Mouse (Mus musculus) ES-Bruce4 (cell line): ENCODE measurements around the gene Rgs10. TPM values are rescaled to one million over a fixed set of nuclear protein-coding genes. Genes with fewer than 3 reads are reported as not detected.

ENCODE experiments used
- H3K27ac ChIP-seq: 2 replicates; pipeline ENCODE4 v1.5.1; 2012; ENCODE audit warnings: low read length, inconsistent platforms; ENCODE audit not compliant: insufficient read depth
- H3K27me3 ChIP-seq: 2 replicates; pipeline ENCODE4 v1.6.1; 2012; ENCODE audit warnings: mild to moderate bottlenecking, low read length, inconsistent platforms; ENCODE audit not compliant: control insufficient read depth, poor library complexity, insufficient read depth, severe bottlenecking
- H3K36me3 ChIP-seq: 2 replicates; pipeline ENCODE4 v1.6.1; 2012; ENCODE audit warnings: inconsistent platforms, mild to moderate bottlenecking, low read length, moderate library complexity; ENCODE audit not compliant: control insufficient read depth, poor library complexity, insufficient read depth, severe bottlenecking
- H3K4me1 ChIP-seq: one replicate; pipeline ENCODE4 v1.8.1; 2011; ENCODE audit warnings: low read length; ENCODE audit not compliant: control insufficient read depth, insufficient read depth
- H3K4me3 ChIP-seq: 2 replicates; pipeline ENCODE4 v1.5.1; 2011; ENCODE audit warnings: low read depth, mild to moderate bottlenecking, low read length
- H3K9ac ChIP-seq: 2 replicates; pipeline ENCODE4 v1.6.1; 2012; ENCODE audit warnings: low read depth, mild to moderate bottlenecking, inconsistent platforms; ENCODE audit not compliant: poor library complexity, severe bottlenecking
- H3K9me3 ChIP-seq: replicated peaks from 2 replicates; pipeline ENCODE4 v1.6.1; 2012; ENCODE audit warnings: mild to moderate bottlenecking, low read length, inconsistent platforms; ENCODE audit not compliant: control insufficient read depth, poor library complexity, insufficient read depth, severe bottlenecking
- CTCF ChIP-seq: IDR thresholded peaks from one replicate; pipeline ENCODE4 v1.8.1; 2011; ENCODE audit warnings: low read depth, low read length
- EP300 ChIP-seq: IDR thresholded peaks from 2 replicates; pipeline ENCODE4 v1.6.1; 2011; ENCODE audit warnings: low read depth, low read length; ENCODE audit not compliant: insufficient read depth
- POLR2A ChIP-seq: IDR thresholded peaks from one replicate; pipeline ENCODE4 v1.8.1; 2011; ENCODE audit warnings: low read length; ENCODE audit not compliant: insufficient read depth
- polyA plus RNA-seq: library from polyadenylated mRNA; stranded (reverse); fragments of >200 nt; gene quantifications from 2 replicates; pipeline ENCODE4 v1.2.4, GENCODE M21; 2011; ENCODE audit warnings: low read depth; ENCODE audit not compliant: missing spikeins, insufficient read depth, insufficient read length

The Rgs10 gene
- polyA plus RNA-seq, 1 experiment, result 6.0 TPM

- no peak overlapping the region for H3K9ac ChIP-seq
- no peaks in the 10 kb centered on the region for H3K36me3 ChIP-seq
- H3K4me1 ChIP-seq, result no peaks in the 10 kb centered on the region
- no peak for TF ChIP-seq CTCF
- no peak for TF ChIP-seq POLR2A
- TF ChIP-seq EP300, result no peak
- no peaks in the 10 kb centered on the region for H3K9me3 ChIP-seq
- no peaks in the 10 kb centered on the region for H3K27me3 ChIP-seq
- no peak overlapping the region for H3K4me3 ChIP-seq
- no peak overlapping the region for H3K27ac ChIP-seq
These were observed 14.0 kb upstream of the Rgs10 start for GRCm38 (mm10) chr7:128432574-128432973.

- no peak overlapping the region for H3K27ac ChIP-seq
- no peak overlapping the region for H3K9ac ChIP-seq
- TF ChIP-seq POLR2A, result no peak
- TF ChIP-seq CTCF, result no peak
- no peak for TF ChIP-seq EP300
- H3K27me3 ChIP-seq, result peaks cover 12% of the 10 kb centered on the region; the same call in 1 of the 2 replicates
- no peaks in the 10 kb centered on the region for H3K9me3 ChIP-seq
- H3K36me3 ChIP-seq, result no peaks in the 10 kb centered on the region
- H3K4me3 ChIP-seq, result no peak overlapping the region
- no peaks in the 10 kb centered on the region for H3K4me1 ChIP-seq
These were observed 3.9 kb upstream of the Rgs10 start for GRCm38 (mm10) chr7:128422491-128422890.

- H3K9me3 ChIP-seq, result no peaks in the 10 kb centered on the region
- peaks cover 14% of the 10 kb centered on the region for H3K27me3 ChIP-seq
- H3K27ac ChIP-seq, result no peak overlapping the region
- H3K36me3 ChIP-seq, result no peaks in the 10 kb centered on the region
- no peak overlapping the region for H3K9ac ChIP-seq
- TF ChIP-seq POLR2A (no peak), CTCF (no peak), EP300 (no peak)
- no peak overlapping the region for H3K4me3 ChIP-seq
- H3K4me1 ChIP-seq, result no peaks in the 10 kb centered on the region
These were observed 3.1 kb upstream of the Rgs10 start for GRCm38 (mm10) chr7:128421701-128422100.

GRCm38 (mm10) chr7:128419690-128420089 is 1.1 kb upstream of the Rgs10 start:
- Histone ChIP-seq H3K27me3 (peaks cover 14% of the 10 kb centered on the region), H3K27ac (no peak overlapping the region), H3K9ac (no peak overlapping the region), H3K9me3 (no peaks in the 10 kb centered on the region), H3K4me1 (no peaks in the 10 kb centered on the region), H3K4me3 (no peak overlapping the region), H3K36me3 (no peaks in the 10 kb centered on the region)
- TF ChIP-seq CTCF (no peak), EP300 (no peak)

- no peaks in the 10 kb centered on the region for H3K9me3 ChIP-seq
- peak overlapping the region; percentile 81 for H3K4me3 ChIP-seq
- H3K36me3 ChIP-seq, result no peaks in the 10 kb centered on the region
- H3K27me3 ChIP-seq, result peaks cover 14% of the 10 kb centered on the region
- TF ChIP-seq EP300, result no peak
- TF ChIP-seq CTCF, result no peak
- TF ChIP-seq POLR2A, result no peak
- no peaks in the 10 kb centered on the region for H3K4me1 ChIP-seq
- peak overlapping the region; percentile 78 for H3K9ac ChIP-seq
- no peak overlapping the region for H3K27ac ChIP-seq
These were observed 1.2 kb downstream of the Rgs10 start for GRCm38 (mm10) chr7:128417226-128417929.

- TF ChIP-seq POLR2A (no peak), CTCF (no peak), EP300 (no peak)
- Histone ChIP-seq H3K27me3 (peaks cover 14% of the 10 kb centered on the region), H3K9me3 (no peaks in the 10 kb centered on the region), H3K4me3 (no peak overlapping the region), H3K4me1 (no peaks in the 10 kb centered on the region), H3K9ac (no peak overlapping the region), H3K27ac (no peak overlapping the region), H3K36me3 (no peaks in the 10 kb centered on the region)
These were observed 1.9 kb downstream of the Rgs10 start for GRCm38 (mm10) chr7:128416664-128417063.
